Mouse (Mus musculus): Measurements from ENCODE around the gene Phtf2. TPM values are rescaled to one million over a fixed set of nuclear protein-coding genes. Genes with fewer than 3 reads are reported as not detected.

Gene Phtf2
- polyA plus RNA-seq, 1 experiment, result 3.6 TPM

GRCm38 (mm10) chr5:20855066-20855465 is 26.9 kb downstream of the Phtf2 start:
- H3K79me2 ChIP-seq (ENCODE audit: control insufficient read depth, insufficient read depth), result no peaks in the 10 kb centered on the region
- no peak overlapping the region for H3ac ChIP-seq (ENCODE audit: control insufficient read depth, insufficient read length)
- H3K27me3 ChIP-seq (ENCODE audit: control insufficient read depth, insufficient read depth, insufficient read length), result no peaks in the 10 kb centered on the region
- no peak overlapping the region for H3K4me3 ChIP-seq
- TF ChIP-seq MYOD1 (IDR thresholded peaks at IDR 0.05; ENCODE audit: control insufficient read depth in 1 of 3, insufficient read length in 2 of 3, low read depth in 2 of 3) (no peak), E2F4 (IDR thresholded peaks at IDR 0.05; ENCODE audit: insufficient read depth) (no peak), TCF12 (IDR thresholded peaks at IDR 0.05; ENCODE audit: insufficient read depth, poor library complexity, severe bottlenecking) (no peak), USF1 (IDR thresholded peaks at IDR 0.05; ENCODE audit: low read depth) (no peak), SRF (IDR thresholded peaks at IDR 0.05; ENCODE audit: control insufficient read depth, insufficient read length, low read depth) (no peak)
- no peak overlapping the region for H3K4me2 ChIP-seq (ENCODE audit: low read depth)
- H3K36me3 ChIP-seq (ENCODE audit: control insufficient read depth, insufficient read depth), result peaks cover 3% of the 10 kb centered on the region

- H3K79me2 ChIP-seq (ENCODE audit: control insufficient read depth, insufficient read depth), result no peaks in the 10 kb centered on the region
- H3K36me3 ChIP-seq (ENCODE audit: control insufficient read depth, insufficient read depth), result no peaks in the 10 kb centered on the region
- no peak overlapping the region for H3ac ChIP-seq (ENCODE audit: control insufficient read depth, insufficient read length)
- H3K27me3 ChIP-seq (ENCODE audit: control insufficient read depth, insufficient read depth, insufficient read length), result no peaks in the 10 kb centered on the region
- TF ChIP-seq TCF12 (IDR thresholded peaks at IDR 0.05; ENCODE audit: insufficient read depth, poor library complexity, severe bottlenecking) (no peak), TCF3 (IDR thresholded peaks at IDR 0.05; ENCODE audit: insufficient read length, low read depth) (no peak), POLR2AphosphoS2 (IDR thresholded peaks at IDR 0.05; ENCODE audit: insufficient read length, low read depth) (no peak), USF1 (IDR thresholded peaks at IDR 0.05; ENCODE audit: low read depth) (no peak), MYOD1 (IDR thresholded peaks at IDR 0.05; ENCODE audit: control insufficient read depth in 1 of 3, insufficient read length in 2 of 3, low read depth in 2 of 3) (no peak), REST (IDR thresholded peaks at IDR 0.05; ENCODE audit: insufficient read depth, insufficient read length) (no peak), MAX (IDR thresholded peaks at IDR 0.05; ENCODE audit: low read depth) (no peak)
- H3K4me3 ChIP-seq, result no peak overlapping the region
- no peak overlapping the region for H3K4me2 ChIP-seq (ENCODE audit: low read depth)
Observed at GRCm38 (mm10) chr5:20847010-20847409, 34.9 kb downstream of the Phtf2 start.

GRCm38 (mm10) chr5:20843816-20844215 is 38.1 kb downstream of the Phtf2 start:
- Histone ChIP-seq H3K27me3 (ENCODE audit: control insufficient read depth, insufficient read depth, insufficient read length) (no peaks in the 10 kb centered on the region), H3K4me3 (no peak overlapping the region), H3ac (ENCODE audit: control insufficient read depth, insufficient read length) (no peak overlapping the region), H3K79me2 (ENCODE audit: control insufficient read depth, insufficient read depth) (no peaks in the 10 kb centered on the region), H3K4me2 (ENCODE audit: low read depth) (no peak overlapping the region), H3K36me3 (ENCODE audit: control insufficient read depth, insufficient read depth) (no peaks in the 10 kb centered on the region)
- no peak for TF ChIP-seq TCF12 (IDR thresholded peaks at IDR 0.05; ENCODE audit: insufficient read depth, poor library complexity, severe bottlenecking)

GRCm38 (mm10) chr5:20843405-20843804 is 38.5 kb downstream of the Phtf2 start:
- no peak for TF ChIP-seq E2F4 (IDR thresholded peaks at IDR 0.05; ENCODE audit: insufficient read depth)
- TF ChIP-seq POLR2A (IDR thresholded peaks at IDR 0.05; ENCODE audit: insufficient read length, low read depth), result no peak
- TF ChIP-seq MAX (IDR thresholded peaks at IDR 0.05; ENCODE audit: low read depth), result no peak
- TF ChIP-seq MYOG (IDR thresholded peaks at IDR 0.05; ENCODE audit: control insufficient read depth in 1 of 3, insufficient read depth in 1 of 3, insufficient read length in 2 of 3, low read depth in 2 of 3), result no peak

GRCm38 (mm10) chr5:20837082-20837481 is 44.8 kb downstream of the Phtf2 start:
- no peak overlapping the region for H3K4me3 ChIP-seq

More at GRCm38 (mm10) chr5:20843405-20843804, 38.5 kb downstream of the Phtf2 start:
- H3K79me2 ChIP-seq (ENCODE audit: control insufficient read depth, insufficient read depth), result no peaks in the 10 kb centered on the region
- H3K4me3 ChIP-seq, result no peak overlapping the region
- H3K27me3 ChIP-seq (ENCODE audit: control insufficient read depth, insufficient read depth, insufficient read length), result no peaks in the 10 kb centered on the region
- no peak overlapping the region for H3ac ChIP-seq (ENCODE audit: control insufficient read depth, insufficient read length)
- no peak overlapping the region for H3K4me2 ChIP-seq (ENCODE audit: low read depth)
- no peaks in the 10 kb centered on the region for H3K36me3 ChIP-seq (ENCODE audit: control insufficient read depth, insufficient read depth)

GRCm38 (mm10) chr5:20834399-20834798 is 47.5 kb downstream of the Phtf2 start:
- H3K27me3 ChIP-seq (ENCODE audit: control insufficient read depth, insufficient read depth, insufficient read length), result no peaks in the 10 kb centered on the region
- TF ChIP-seq MYOG (IDR thresholded peaks at IDR 0.05; ENCODE audit: control insufficient read depth in 1 of 3, insufficient read depth in 1 of 3, insufficient read length in 2 of 3, low read depth in 2 of 3), result no peak
- TF ChIP-seq POLR2AphosphoS2 (IDR thresholded peaks at IDR 0.05; ENCODE audit: insufficient read length, low read depth), result no peak
- no peak for TF ChIP-seq REST (IDR thresholded peaks at IDR 0.05; ENCODE audit: insufficient read depth, insufficient read length)
- no peak for TF ChIP-seq POLR2A (IDR thresholded peaks at IDR 0.05; ENCODE audit: insufficient read length, low read depth)
- TF ChIP-seq SRF (IDR thresholded peaks at IDR 0.05; ENCODE audit: control insufficient read depth, insufficient read length, low read depth), result no peak
- no peak for TF ChIP-seq TCF3 (IDR thresholded peaks at IDR 0.05; ENCODE audit: insufficient read length, low read depth)
- no peak for TF ChIP-seq MYOD1 (IDR thresholded peaks at IDR 0.05; ENCODE audit: control insufficient read depth in 1 of 3, insufficient read length in 2 of 3, low read depth in 2 of 3)
- TF ChIP-seq E2F4 (IDR thresholded peaks at IDR 0.05; ENCODE audit: insufficient read depth), result no peak
- TF ChIP-seq TCF12 (IDR thresholded peaks at IDR 0.05; ENCODE audit: insufficient read depth, poor library complexity, severe bottlenecking), result no peak
- no peak for TF ChIP-seq MAX (IDR thresholded peaks at IDR 0.05; ENCODE audit: low read depth)
- TF ChIP-seq USF1 (IDR thresholded peaks at IDR 0.05; ENCODE audit: low read depth), result no peak
- TF ChIP-seq CEBPB (IDR thresholded peaks at IDR 0.05; ENCODE audit: insufficient read depth, poor library complexity, severe bottlenecking), result no peak
- H3K79me2 ChIP-seq (ENCODE audit: control insufficient read depth, insufficient read depth), result no peaks in the 10 kb centered on the region
- no peak overlapping the region for H3K4me2 ChIP-seq (ENCODE audit: low read depth)
- no peaks in the 10 kb centered on the region for H3K36me3 ChIP-seq (ENCODE audit: control insufficient read depth, insufficient read depth)
- H3ac ChIP-seq (ENCODE audit: control insufficient read depth, insufficient read length), result no peak overlapping the region
- H3K4me3 ChIP-seq, result no peak overlapping the region

More at GRCm38 (mm10) chr5:20837082-20837481, 44.8 kb downstream of the Phtf2 start:
- no peak overlapping the region for H3ac ChIP-seq (ENCODE audit: control insufficient read depth, insufficient read length)
- no peaks in the 10 kb centered on the region for H3K27me3 ChIP-seq (ENCODE audit: control insufficient read depth, insufficient read depth, insufficient read length)
- H3K79me2 ChIP-seq (ENCODE audit: control insufficient read depth, insufficient read depth), result no peaks in the 10 kb centered on the region
- H3K4me2 ChIP-seq (ENCODE audit: low read depth), result no peak overlapping the region
- no peaks in the 10 kb centered on the region for H3K36me3 ChIP-seq (ENCODE audit: control insufficient read depth, insufficient read depth)
- no peak for TF ChIP-seq E2F4 (IDR thresholded peaks at IDR 0.05; ENCODE audit: insufficient read depth)
- TF ChIP-seq REST (IDR thresholded peaks at IDR 0.05; ENCODE audit: insufficient read depth, insufficient read length), result no peak
- no peak for TF ChIP-seq POLR2A (IDR thresholded peaks at IDR 0.05; ENCODE audit: insufficient read length, low read depth)
- TF ChIP-seq USF1 (IDR thresholded peaks at IDR 0.05; ENCODE audit: low read depth), result no peak
- no peak for TF ChIP-seq POLR2AphosphoS2 (IDR thresholded peaks at IDR 0.05; ENCODE audit: insufficient read length, low read depth)
- no peak for TF ChIP-seq SRF (IDR thresholded peaks at IDR 0.05; ENCODE audit: control insufficient read depth, insufficient read length, low read depth)
- no peak for TF ChIP-seq TCF12 (IDR thresholded peaks at IDR 0.05; ENCODE audit: insufficient read depth, poor library complexity, severe bottlenecking)
- TF ChIP-seq CEBPB (IDR thresholded peaks at IDR 0.05; ENCODE audit: insufficient read depth, poor library complexity, severe bottlenecking), result no peak
- no peak for TF ChIP-seq MAX (IDR thresholded peaks at IDR 0.05; ENCODE audit: low read depth)
- TF ChIP-seq TCF3 (IDR thresholded peaks at IDR 0.05; ENCODE audit: insufficient read length, low read depth), result no peak
- TF ChIP-seq MYOG (IDR thresholded peaks at IDR 0.05; ENCODE audit: control insufficient read depth in 1 of 3, insufficient read depth in 1 of 3, insufficient read length in 2 of 3, low read depth in 2 of 3), result no peak
- TF ChIP-seq MYOD1 (IDR thresholded peaks at IDR 0.05; ENCODE audit: control insufficient read depth in 1 of 3, insufficient read length in 2 of 3, low read depth in 2 of 3), result no peak

All from myocyte (in vitro differentiated cells).